Mouse (Mus musculus): ENCODE results near the gene Icos.

DNA sequence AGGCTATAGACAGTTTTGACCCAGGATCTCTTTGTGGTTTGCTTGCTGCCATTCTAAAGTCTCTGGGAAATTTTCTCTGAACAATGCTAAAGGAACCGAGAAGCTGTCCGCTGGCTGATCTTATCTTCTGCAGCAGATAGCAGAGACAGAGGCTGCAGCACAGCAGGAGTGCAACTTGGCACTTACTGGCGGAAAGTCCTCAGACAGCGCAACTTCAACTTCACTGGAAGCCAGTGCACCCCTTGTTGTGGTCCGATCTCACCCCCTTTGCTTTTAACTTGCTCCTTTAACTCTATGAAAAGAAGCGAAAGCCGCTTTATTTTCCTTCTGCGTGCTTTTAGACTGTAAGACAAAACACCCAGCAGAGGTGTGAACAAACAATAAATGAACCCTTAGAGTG is 12.6 kb downstream of the Icos start:
- TF ChIP-seq EP300 (IDR thresholded peaks at IDR 0.05; ENCODE audit: insufficient read depth, low read depth, low read length) (no peak), POLR2A (IDR thresholded peaks at IDR 0.05; ENCODE audit: insufficient read depth, low read length) (no peak), CTCF (IDR thresholded peaks at IDR 0.05; ENCODE audit: low read depth, low read length) (no peak)
